Mouse (Mus musculus) left cerebral cortex, adult 11 months (tissue): Measurements from ENCODE around the gene Rabl2.
A peak's percentile ranks its signal among the peaks of the same experiment; 100 is the strongest.

Experiments used
- DNase-seq: peaks from one replicate; pipeline ENCODE4 v3.0.0; 2022; ENCODE audit warnings: low spot score

Gene Rabl2

GRCm38 (mm10) chr15:89591723-89592455 is at the start of gene Rabl2:
Gene Rabl2 (minus strand): TSS chr15:89591923.
- DNase-seq: peak; percentile 74

GRCm38 (mm10) chr15:89623626-89623959 is 31.9 kb upstream of the Rabl2 start:
- peak; percentile 55 for DNase-seq

- DNase-seq: no peak
These were observed 31.4 kb upstream of the Rabl2 start for GRCm38 (mm10) chr15:89622959-89623625.

DNA sequence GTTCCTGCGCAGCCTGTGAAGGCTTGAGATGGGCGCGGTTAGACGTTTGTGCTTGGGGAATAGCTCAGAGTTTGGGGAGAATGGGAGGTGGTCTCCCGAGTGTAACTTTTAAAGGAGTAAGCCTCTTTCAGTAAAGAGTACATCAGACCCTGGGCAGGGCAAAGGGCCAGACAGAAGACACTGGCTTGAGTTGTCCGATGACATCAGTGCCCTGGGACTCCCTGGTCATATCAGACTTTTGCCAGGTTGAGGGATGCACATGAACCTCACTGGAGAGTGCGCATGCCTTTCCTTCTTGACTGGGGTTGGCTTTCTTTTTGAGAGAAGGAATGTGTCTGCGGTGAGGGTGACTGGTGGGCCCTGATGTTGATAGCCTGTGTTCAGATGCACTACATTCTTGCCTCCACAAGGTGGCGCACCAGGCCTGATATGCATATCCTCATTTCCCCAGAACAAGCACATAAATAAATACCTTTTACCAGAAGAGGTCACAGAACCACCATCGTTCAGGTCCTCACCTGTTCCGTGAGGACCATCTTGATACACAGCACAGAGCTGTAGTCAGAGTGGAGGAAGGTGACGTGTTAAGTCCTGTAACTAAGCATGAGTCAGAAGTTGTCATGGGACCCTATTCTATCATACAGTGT is 30.7 kb upstream of the Rabl2 start:
- no peak for DNase-seq

GRCm38 (mm10) chr15:89607888-89608287 is 16.2 kb upstream of the Rabl2 start:
- DNase-seq: no peak

- no peak for DNase-seq
These were observed 15.8 kb upstream of the Rabl2 start for GRCm38 (mm10) chr15:89607480-89607879.

- DNase-seq: no peak
These were observed 14.3 kb upstream of the Rabl2 start for GRCm38 (mm10) chr15:89605822-89606570.

GRCm38 (mm10) chr15:89592548-89592947 is 825 bp upstream of the Rabl2 start:
- DNase-seq: no peak

- no peak for DNase-seq
These were observed 406 bp downstream of the Rabl2 start for GRCm38 (mm10) chr15:89591317-89591716.

GRCm38 (mm10) chr15:89589146-89589545 is 2.6 kb downstream of the Rabl2 start:
- DNase-seq: no peak

DNA sequence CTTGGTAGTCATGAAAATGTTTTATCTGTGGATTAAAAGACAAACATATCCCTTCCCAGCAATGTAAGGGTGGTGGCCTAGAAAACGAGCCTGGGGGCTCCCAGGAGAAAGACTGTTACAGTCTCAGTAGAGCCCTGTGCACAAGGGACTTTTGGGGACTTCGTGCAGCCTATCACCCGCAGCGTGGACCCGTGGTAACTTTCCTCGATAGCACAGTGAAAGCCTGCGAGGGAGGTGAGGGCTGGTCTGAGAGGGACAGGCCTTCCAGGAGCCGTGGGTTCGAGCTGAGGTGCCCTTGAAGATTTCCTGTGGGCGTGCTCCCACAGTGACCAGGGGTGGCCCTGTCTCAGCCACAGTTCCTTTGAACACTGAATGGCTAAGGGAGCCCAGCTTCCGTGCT is 6.1 kb downstream of the Rabl2 start:
- DNase-seq: no peak

- no peak for DNase-seq
These were observed 6.6 kb downstream of the Rabl2 start for GRCm38 (mm10) chr15:89585101-89585500.

DNA sequence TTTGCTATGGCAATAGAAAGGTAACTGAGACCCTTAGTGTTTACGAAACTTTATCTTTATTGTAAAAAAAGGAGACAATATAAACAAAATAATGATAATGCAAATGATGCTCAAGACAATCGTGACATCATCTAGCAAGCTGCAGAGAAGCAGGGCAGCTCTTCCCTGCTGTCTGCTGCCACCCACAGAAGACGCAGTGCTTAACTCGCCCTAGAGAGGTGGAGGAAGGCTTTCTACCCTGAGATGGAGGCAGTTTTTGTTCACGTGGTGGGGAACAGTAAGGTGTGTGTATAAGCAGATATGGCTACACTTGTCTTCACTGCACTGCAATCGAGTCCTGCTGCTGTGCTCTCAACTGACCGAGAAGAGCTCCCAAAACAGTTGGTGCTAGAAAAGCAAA is 9.2 kb downstream of the Rabl2 start:
- no peak for DNase-seq

GRCm38 (mm10) chr15:89572147-89572546 is 19.6 kb downstream of the Rabl2 start:
- DNase-seq: no peak

GRCm38 (mm10) chr15:89568114-89568513 is 23.6 kb downstream of the Rabl2 start, which contains the start of gene Acr:
Gene Acr (plus strand): TSS chr15:89568326.
- no peak for DNase-seq

DNA sequence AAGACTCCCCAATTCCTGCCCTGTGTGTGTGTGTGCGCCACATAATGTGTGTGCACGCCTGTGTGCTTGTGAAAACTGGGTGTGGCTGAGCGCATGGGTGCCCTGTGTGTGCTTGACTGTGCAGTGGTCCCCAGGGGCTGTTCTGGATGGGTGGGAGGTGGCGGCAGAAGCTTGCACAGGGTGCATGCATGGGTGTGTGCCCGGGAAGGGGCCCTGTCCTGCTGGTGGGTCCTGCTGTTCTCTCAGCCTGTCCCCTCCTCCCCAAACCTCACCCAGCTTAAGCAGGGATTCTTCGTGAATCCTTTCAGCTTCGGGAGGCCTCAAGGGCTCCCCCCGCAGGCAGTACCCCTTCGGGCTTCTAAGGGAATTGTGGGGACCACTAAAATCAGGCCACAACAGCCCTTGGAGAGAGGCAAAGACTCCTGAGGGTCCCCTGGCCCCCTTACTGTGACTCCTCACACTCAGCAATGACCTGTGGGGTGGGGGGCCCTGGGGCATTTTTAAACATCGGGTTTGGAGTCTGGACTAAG is 32.5 kb downstream of the Rabl2 start:
- no peak for DNase-seq

- DNase-seq: no peak
These were observed 33.7 kb downstream of the Rabl2 start for GRCm38 (mm10) chr15:89557996-89558390.

- no peak for DNase-seq
These were observed 34.3 kb downstream of the Rabl2 start for GRCm38 (mm10) chr15:89557179-89557995.

GRCm38 (mm10) chr15:89556401-89557178 is 35.1 kb downstream of the Rabl2 start:
- DNase-seq: no peak

GRCm38 (mm10) chr15:89555591-89555990 is 36.1 kb downstream of the Rabl2 start:
- DNase-seq: no peak

GRCm38 (mm10) chr15:89551733-89552132 is 40.0 kb downstream of the Rabl2 start:
- no peak for DNase-seq
